Mouse (Mus musculus) kidney, postnatal 36 days (tissue): ENCODE data around the gene Snf8.
A peak's percentile ranks its signal among the peaks of the same experiment; 100 is the strongest.

Experiments used
- DNase-seq, 2 experiments: peaks; one replicate each; pipeline ENCODE4 v3.0.0; 2021 to 2022; ENCODE audit warnings: mixed read lengths in 2 of 2

The Snf8 gene

DNA sequence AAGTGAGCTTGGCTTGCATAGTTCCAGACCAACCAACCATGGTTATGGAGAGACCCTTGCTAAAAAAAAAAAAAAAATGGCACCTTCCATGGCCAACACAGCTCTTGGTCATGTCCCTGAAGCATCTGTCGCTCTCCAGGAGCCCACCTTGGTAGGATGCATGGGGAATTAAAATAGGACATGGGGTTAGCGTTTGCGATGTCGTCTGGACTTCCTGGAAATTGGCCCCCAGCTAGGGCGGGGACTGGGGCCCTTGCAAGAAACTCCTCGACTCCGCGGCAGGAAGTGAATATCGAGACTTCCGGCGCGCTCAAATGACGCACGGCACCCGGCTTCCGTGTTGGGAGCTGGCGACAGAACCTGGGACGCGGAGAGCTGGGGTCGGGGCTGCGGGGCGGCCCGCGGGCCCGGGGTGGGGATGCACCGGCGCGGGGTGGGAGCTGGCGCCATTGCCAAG is at the start of gene Snf8:
Gene Snf8 (plus strand): TSS at position 290 of the 457 bp plus-strand sequence.
- DNase-seq: peak; percentile 95 to 98

GRCm38 (mm10) chr11:95987854-95988447 is 46.7 kb upstream of the Snf8 start:
- no peak for DNase-seq

DNA sequence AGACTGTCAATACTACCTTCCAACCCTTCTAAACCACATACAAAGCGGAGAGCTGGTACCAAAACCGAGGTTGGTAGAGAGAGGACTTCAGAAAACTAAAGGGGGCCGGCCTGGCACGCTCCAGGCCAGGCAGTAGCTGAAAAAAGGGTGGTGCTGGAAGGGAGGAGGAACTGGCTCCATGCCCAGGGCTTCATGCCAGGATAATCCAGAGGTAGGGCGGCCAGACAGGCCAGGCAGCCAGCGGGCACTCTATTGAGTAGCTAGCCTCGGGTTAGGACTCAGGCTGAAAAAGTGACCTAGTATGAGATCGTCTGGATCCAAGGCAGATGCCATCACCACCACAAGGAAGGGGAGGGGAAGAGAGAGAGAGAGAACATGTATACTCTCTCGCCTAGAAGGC is 46.2 kb upstream of the Snf8 start:
- DNase-seq: peak; percentile 90 to 94

GRCm38 (mm10) chr11:95989864-95990263 is 44.8 kb upstream of the Snf8 start:
- DNase-seq: no peak

- no peak for DNase-seq
These were observed 44.3 kb upstream of the Snf8 start for GRCm38 (mm10) chr11:95990431-95990830.

GRCm38 (mm10) chr11:95990886-95991708 is 43.6 kb upstream of the Snf8 start:
- DNase-seq: peak in 1 of 2 experiments; percentile 52

GRCm38 (mm10) chr11:95994151-95994550 is 40.5 kb upstream of the Snf8 start:
- DNase-seq: no peak

DNA sequence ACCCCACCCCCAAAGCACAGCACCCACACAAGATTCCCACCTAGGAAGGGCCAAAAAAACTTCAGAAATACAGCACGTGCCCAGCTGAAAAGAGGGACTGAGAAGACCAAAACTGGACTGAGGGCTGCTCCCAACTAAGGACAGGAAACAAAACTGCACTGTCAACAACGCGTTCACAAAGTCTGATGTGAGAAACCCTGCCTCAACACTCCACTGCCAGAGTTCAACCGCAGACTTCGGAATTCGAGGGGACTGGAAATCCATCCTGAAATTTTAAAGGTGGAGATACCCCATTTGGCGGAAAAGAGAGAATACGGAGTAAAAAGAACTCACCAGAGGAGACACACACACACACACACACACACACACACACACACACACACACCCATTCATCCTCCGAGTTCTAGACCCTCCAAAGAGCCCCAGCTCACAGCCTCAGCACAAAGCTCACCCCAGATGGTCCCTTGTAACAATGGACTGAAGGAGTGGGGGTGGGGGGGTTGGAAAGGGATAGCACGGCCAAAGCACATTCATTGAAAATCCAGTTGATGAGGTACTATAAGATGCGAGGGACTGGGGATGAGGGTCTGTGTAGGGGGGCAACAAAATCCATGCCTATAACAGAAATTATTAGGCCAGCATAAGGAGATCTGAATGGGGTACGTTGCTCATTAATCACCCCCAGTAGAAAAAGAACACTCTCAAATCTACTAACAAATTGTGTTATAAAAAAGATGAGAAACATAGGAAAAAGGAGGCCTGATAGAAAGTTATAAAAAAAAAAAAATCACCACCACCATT is 31.4 kb upstream of the Snf8 start:
- no peak for DNase-seq

- DNase-seq: no peak
These were observed 30.5 kb upstream of the Snf8 start for GRCm38 (mm10) chr11:96003969-96004792.

- DNase-seq: no peak
These were observed 29.8 kb upstream of the Snf8 start for GRCm38 (mm10) chr11:96004793-96005402.

DNA sequence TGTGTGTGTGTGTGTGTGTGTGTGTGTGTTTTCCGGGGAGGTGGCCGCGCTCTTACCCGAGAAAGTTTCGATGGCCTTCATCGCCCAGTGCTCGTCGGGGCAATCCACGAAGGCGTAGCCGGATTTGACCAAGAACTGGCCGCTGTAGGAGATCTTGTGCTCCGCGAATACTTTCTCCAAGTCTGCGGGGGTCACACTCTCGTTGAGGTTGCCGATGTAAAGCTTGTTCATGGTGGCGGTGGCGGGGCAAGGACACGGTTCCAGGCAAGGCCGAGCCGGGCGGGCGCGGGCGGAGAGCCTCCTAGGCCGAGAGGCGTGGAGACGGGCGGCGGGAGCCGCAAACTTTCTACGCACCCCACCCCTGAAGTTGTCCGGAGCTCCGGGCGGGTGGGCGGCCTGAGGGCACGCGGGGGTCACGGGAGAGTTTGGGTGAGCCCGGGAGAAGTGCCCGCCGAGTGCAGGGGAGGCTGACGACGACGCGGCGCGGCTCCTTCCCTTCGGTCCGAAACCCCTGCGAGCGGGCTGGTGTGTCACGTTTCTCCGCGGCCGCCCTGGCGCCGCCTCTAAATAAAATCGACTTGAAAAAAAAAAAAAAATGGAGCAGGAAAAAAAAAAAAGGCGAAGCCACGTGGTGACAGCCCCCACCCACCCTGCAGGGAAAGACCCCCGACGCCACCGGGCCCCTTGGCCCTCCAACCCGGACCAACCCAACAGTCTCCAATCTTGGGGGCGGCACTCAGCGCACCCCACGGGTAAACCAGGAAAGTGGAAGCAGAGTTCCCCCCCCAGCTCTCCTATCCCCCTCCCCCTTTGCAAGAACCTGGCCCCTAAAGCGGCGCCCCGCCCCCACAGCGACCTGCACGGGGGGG is 29.0 kb upstream of the Snf8 start, which contains the start of gene Igf2bp1:
Gene Igf2bp1 (minus strand): TSS at position 538 of the 869 bp plus-strand sequence.
- DNase-seq: peak in 1 of 2 experiments; percentile 43

DNA sequence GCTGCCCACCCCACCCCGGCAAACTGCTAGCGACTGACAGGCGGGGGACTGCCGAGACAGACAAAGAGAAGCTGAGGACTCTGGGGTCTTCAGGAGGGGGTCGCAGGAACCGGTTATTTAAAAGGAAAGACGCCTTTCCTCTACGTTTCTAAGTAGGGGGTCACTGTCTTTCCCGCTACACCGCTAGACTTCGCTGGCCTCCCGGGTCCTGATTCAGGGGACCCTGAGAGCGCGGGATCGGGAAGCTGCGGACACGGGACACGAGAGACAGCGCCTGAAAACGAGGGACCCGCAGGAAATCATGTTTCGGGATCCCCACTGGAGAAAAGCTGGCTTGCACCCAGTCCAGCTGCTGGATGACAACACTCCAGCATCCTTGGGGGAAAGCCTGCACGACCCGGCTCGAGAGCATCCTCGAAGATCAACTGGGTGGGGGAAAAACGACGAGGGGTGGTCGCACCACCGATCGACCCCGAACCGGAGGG is 28.3 kb upstream of the Snf8 start:
- DNase-seq: no peak

GRCm38 (mm10) chr11:96006852-96007515 is 27.7 kb upstream of the Snf8 start:
- DNase-seq: peak in 1 of 2 experiments; percentile 46

GRCm38 (mm10) chr11:96007516-96008235 is 27.0 kb upstream of the Snf8 start:
- no peak for DNase-seq

DNA sequence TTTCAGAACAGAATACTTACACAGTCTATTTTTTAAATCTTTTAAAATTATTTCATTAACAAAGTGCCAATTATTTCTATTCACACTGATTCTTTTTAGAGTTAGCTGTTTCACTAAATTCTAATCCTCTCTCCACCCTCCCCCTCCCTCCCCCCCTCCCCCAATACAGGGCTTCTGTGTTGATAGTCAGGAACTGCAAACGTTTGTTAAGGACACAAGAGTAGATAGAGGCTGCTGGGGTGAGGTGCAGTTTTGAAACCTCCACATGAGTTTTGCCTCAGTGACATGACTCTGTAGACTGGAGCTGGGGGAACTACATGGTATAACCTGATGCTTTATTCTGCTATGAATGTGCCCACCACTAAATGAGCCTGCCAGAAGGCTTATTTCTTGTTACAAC is 25.9 kb upstream of the Snf8 start:
- DNase-seq: no peak

DNA sequence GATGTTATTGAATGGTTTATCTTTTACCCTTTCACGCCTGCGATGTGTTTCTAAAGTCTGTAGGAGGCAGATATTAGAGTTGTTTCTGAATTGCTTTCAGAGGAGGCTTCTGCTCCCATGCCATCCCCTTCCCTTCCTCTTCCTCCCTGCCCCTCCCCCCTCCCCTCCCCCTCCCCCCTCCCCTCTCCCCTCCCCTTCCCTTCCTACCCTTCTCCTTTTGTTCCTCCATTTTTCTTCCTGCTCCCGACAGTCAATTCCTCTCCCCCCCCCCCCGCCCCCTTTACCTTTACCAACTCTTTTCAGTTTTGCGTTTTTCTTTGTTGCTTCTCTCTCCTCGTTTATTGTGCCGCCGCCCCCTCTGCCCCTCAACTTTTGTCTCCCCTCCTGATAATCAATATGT is 22.7 kb upstream of the Snf8 start:
- no peak for DNase-seq

GRCm38 (mm10) chr11:96015421-96015820 is 19.3 kb upstream of the Snf8 start:
- no peak for DNase-seq

DNA sequence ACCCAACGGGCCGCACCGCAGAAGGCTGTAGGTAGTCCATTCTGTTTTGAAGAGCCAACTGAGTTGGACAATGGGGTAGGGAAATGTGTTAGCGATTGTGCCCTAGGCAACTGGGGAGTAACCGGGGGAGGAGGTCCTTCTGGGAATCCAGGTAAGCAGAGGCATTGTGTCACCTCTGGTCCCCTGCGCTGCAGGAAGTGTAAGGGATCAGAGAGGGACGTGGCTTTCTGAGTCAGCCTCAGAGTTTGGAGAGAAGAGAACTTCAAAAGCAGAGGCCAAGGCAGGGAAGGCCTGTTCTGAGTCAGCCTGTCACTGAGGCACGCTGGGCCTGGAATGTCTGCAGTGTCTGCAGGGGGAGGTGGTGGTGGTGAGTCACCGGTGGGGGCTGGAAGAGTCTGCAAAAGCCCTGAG is 16.7 kb upstream of the Snf8 start:
- DNase-seq: no peak

- DNase-seq: no peak
These were observed 14.1 kb upstream of the Snf8 start for GRCm38 (mm10) chr11:96020622-96021021.
